8 mouse cellular contexts compared by ENCODE assay signal in genomic region chr11:96902639-96903635, GRCm38 (mm10). TPM values are rescaled to one million over a fixed set of nuclear protein-coding genes. Genes with fewer than 3 reads are reported as not detected.
DNase-seq lines count a peak whose midpoint lies in the region; ATAC-seq lines count a peak whose summit lies in the region.

No protein-coding gene starts in this region.

- no peak overlapping the region for H3K4me3 ChIP-seq in heart, embryonic 13.5 days
- H3K4me3 ChIP-seq in embryonic facial prominence, embryonic 14.5 days (ENCODE audit: low read depth, low read length), result no peak overlapping the region

- H3K36me3 ChIP-seq in heart, embryonic 13.5 days, result peaks cover 6% of the 10 kb centered on the region
- H3K36me3 ChIP-seq in embryonic facial prominence, embryonic 14.5 days (ENCODE audit: control insufficient read depth, insufficient read depth, low read length), result peaks cover 18% of the 10 kb centered on the region

- no peak for ATAC-seq in heart, embryonic 13.5 days (ENCODE audit: extremely low read depth, insufficient number of reproducible peaks, low FRiP score, low TSS enrichment)
- no peak for ATAC-seq in embryonic facial prominence, embryonic 14.5 days (ENCODE audit: low read depth)

- DNase-seq in heart, adult 9 months (ENCODE audit: low spot score in 2 of 2), result no peak
- peak; percentile 32 for DNase-seq in adrenal gland, postnatal 25 days
- peak; percentile 44 for DNase-seq in embryonic facial prominence, embryonic 14.5 days (ENCODE audit: low spot score)
- DNase-seq in kidney, postnatal 10 days, result peak; percentile 59
- no peak for DNase-seq in thymus, postnatal 10 days (ENCODE audit: low spot score in 2 of 2)
- DNase-seq in thymus, postnatal 25 days, result no peak
- DNase-seq in urinary bladder, adult 2 months (ENCODE audit: low spot score), result no peak

- peak overlapping the region; percentile 65 for H3K9ac ChIP-seq in heart, embryonic 13.5 days
- H3K9ac ChIP-seq in embryonic facial prominence, embryonic 14.5 days (ENCODE audit: low read depth, low read length), result no peak overlapping the region; the same call in 1 of the 2 replicates

- H3K4me1 ChIP-seq in heart, embryonic 13.5 days, result peaks cover 40% of the 10 kb centered on the region
- 0 out of 2 replicates have a peak, but pooled peaks cover 7% of the 10 kb centered on the region for H3K4me1 ChIP-seq in embryonic facial prominence, embryonic 14.5 days (ENCODE audit: control insufficient read depth, insufficient read depth, low read length)

- 31% methylated on average over 16 of the region's 16 CpGs for WGBS in heart, embryonic 13.5 days
- 22% methylated on average over 16 of the region's 16 CpGs for WGBS in embryonic facial prominence, embryonic 14.5 days

- peak overlapping the region; percentile 38 for H3K27ac ChIP-seq in heart, embryonic 13.5 days (replicated peaks)
- no peak overlapping the region for H3K27ac ChIP-seq in embryonic facial prominence, embryonic 14.5 days (replicated peaks; ENCODE audit: low read depth, low read length)

- H3K9me3 ChIP-seq in heart, embryonic 13.5 days, result no peaks in the 10 kb centered on the region
- H3K9me3 ChIP-seq in embryonic facial prominence, embryonic 14.5 days (ENCODE audit: control insufficient read depth, low read length), result no peaks in the 10 kb centered on the region

- H3K4me2 ChIP-seq in heart, embryonic 13.5 days, result no peak overlapping the region
- H3K4me2 ChIP-seq in embryonic facial prominence, embryonic 14.5 days (ENCODE audit: low read depth, low read length), result no peak overlapping the region

- H3K27me3 ChIP-seq in heart, embryonic 13.5 days (replicated peaks), result peaks cover 2% of the 10 kb centered on the region; the same call in 1 of the 2 replicates
- no peaks in the 10 kb centered on the region for H3K27me3 ChIP-seq in embryonic facial prominence, embryonic 14.5 days (replicated peaks; ENCODE audit: control insufficient read depth, insufficient read depth, low read length)

RNA-seq across cellular contexts. Expression of gene Cdk5rap3, which starts 13.4 kb away (rescaled TPM):
- polyA plus RNA-seq in heart, embryonic 13.5 days (2015; fragmentation: Nextera tagmentation; extraction: Ambion mirVana), result 50.4 and 52.4 TPM in 2 replicates
- total RNA-seq in adrenal gland, postnatal 25 days (2021), result 50.1 and 62.8 TPM in 2 replicates
- polyA plus RNA-seq in embryonic facial prominence, embryonic 14.5 days (2014; fragmentation: Nextera tagmentation; extraction: Ambion mirVana), result 65.5 and 83.4 TPM in 2 replicates
- 46.5 and 47.5 TPM in 2 replicates for polyA plus RNA-seq in urinary bladder, adult 2 months (2012; rRNA removed)

RNA-seq across cellular contexts. Expression of gene Prr15l, which starts 25.0 kb away (rescaled TPM):
- polyA plus RNA-seq in heart, embryonic 13.5 days (2015; fragmentation: Nextera tagmentation; extraction: Ambion mirVana), result 0.79 and 1.0 TPM in 2 replicates
- 0.27 and 0.76 TPM in 2 replicates for total RNA-seq in adrenal gland, postnatal 25 days (2021)
- 3.1 and 4.7 TPM in 2 replicates for polyA plus RNA-seq in embryonic facial prominence, embryonic 14.5 days (2014; fragmentation: Nextera tagmentation; extraction: Ambion mirVana)
- polyA plus RNA-seq in urinary bladder, adult 2 months (2012; rRNA removed), result 7.6 and 8.9 TPM in 2 replicates

RNA-seq across cellular contexts. Expression of gene Pnpo, which starts 40.8 kb away (rescaled TPM):
- 53.3 and 55.6 TPM in 2 replicates for polyA plus RNA-seq in heart, embryonic 13.5 days (2015; fragmentation: Nextera tagmentation; extraction: Ambion mirVana)
- 32.0 and 36.3 TPM in 2 replicates for total RNA-seq in adrenal gland, postnatal 25 days (2021)
- 26.8 and 27.4 TPM in 2 replicates for polyA plus RNA-seq in embryonic facial prominence, embryonic 14.5 days (2014; fragmentation: Nextera tagmentation; extraction: Ambion mirVana)
- polyA plus RNA-seq in urinary bladder, adult 2 months (2012; rRNA removed), result 22.4 and 25.5 TPM in 2 replicates

RNA-seq across cellular contexts. Expression of gene Copz2, which starts 53.3 kb away (rescaled TPM):
- 109 and 113 TPM in 2 replicates for polyA plus RNA-seq in heart, embryonic 13.5 days (2015; fragmentation: Nextera tagmentation; extraction: Ambion mirVana)
- total RNA-seq in adrenal gland, postnatal 25 days (2021), result 58.0 and 59.0 TPM in 2 replicates
- 228 and 237 TPM in 2 replicates for polyA plus RNA-seq in embryonic facial prominence, embryonic 14.5 days (2014; fragmentation: Nextera tagmentation; extraction: Ambion mirVana)
- 111 and 117 TPM in 2 replicates for polyA plus RNA-seq in urinary bladder, adult 2 months (2012; rRNA removed)

Comparison
In these comparisons a context has a peak if more than half of its experiments do, and no peak if none do; other contexts are left out.
1. DNase-seq: peak in adrenal gland, postnatal 25 days (single experiment), embryonic facial prominence, embryonic 14.5 days (single experiment) and kidney, postnatal 10 days (single experiment); none in heart, adult 9 months (0 of 2), thymus, postnatal 10 days (0 of 2), thymus, postnatal 25 days (single experiment) and urinary bladder, adult 2 months (single experiment).